Mouse (Mus musculus): Measurements from ENCODE around the gene Spock1. TPM values are rescaled to one million over a fixed set of nuclear protein-coding genes. Genes with fewer than 3 reads are reported as not detected.

Gene Spock1
- polyA plus RNA-seq, 1 experiment, result not detected

DNA sequence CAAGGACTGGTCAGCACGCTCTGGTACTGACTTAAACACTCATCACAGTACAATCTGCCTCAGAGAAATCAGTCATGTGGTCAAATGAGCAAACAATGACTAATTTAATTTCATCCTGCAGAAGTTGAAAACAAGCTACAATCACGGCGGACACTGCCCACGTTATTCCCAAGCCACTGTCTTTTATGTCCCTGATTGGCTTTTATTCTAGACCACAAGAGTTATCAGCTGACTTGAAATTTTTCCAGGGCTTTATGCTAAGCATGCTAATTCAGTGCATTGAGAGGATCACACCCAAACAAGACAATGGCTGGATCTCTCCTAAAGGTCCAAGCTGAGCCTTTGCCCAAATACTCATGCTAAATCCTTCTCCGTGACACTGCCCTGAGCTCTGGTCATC is 31.2 kb downstream of the Spock1 start:
- no peaks in the 10 kb centered on the region for H3K27me3 ChIP-seq (replicated peaks)
- peaks cover 29% of the 10 kb centered on the region for H3K9me3 ChIP-seq
- no peaks in the 10 kb centered on the region for H3K4me1 ChIP-seq
- TF ChIP-seq GATA1 (IDR thresholded peaks at IDR 0.05; ENCODE audit: borderline replicate concordance, low read length) (no peak), FLI1 (IDR thresholded peaks at IDR 0.05; ENCODE audit: low read length) (no peak)
- H3K36me3 ChIP-seq (replicated peaks; ENCODE audit: low read length), result no peaks in the 10 kb centered on the region
- no peak overlapping the region for H3K4me3 ChIP-seq (replicated peaks)

DNA sequence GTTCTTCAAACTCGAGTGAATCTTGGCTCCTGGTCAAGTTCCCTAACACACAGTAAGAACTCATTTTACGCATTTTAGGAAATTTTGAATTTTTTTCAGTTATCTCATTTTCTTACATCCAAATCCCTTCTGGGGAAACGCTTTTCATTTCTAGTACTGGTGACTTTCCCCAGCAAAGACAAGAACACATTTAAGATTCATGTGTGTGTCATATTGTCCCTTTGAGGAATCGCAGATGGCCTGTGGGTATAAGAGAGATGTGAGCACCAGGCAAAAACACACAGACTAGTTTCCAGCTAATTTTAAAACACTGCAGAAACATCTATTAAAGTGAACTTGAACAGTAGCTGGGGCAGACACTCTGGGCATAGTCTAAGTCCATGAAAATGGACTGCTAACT is 38.1 kb downstream of the Spock1 start:
- H3K4me3 ChIP-seq (replicated peaks), result no peak overlapping the region
- no peaks in the 10 kb centered on the region for H3K36me3 ChIP-seq (replicated peaks; ENCODE audit: low read length)
- TF ChIP-seq FLI1 (IDR thresholded peaks at IDR 0.05; ENCODE audit: low read length) (no peak), GATA1 (IDR thresholded peaks at IDR 0.05; ENCODE audit: borderline replicate concordance, low read length) (no peak)
- no peaks in the 10 kb centered on the region for H3K27me3 ChIP-seq (replicated peaks)
- peaks cover 56% of the 10 kb centered on the region for H3K9me3 ChIP-seq
- no peaks in the 10 kb centered on the region for H3K4me1 ChIP-seq

DNA sequence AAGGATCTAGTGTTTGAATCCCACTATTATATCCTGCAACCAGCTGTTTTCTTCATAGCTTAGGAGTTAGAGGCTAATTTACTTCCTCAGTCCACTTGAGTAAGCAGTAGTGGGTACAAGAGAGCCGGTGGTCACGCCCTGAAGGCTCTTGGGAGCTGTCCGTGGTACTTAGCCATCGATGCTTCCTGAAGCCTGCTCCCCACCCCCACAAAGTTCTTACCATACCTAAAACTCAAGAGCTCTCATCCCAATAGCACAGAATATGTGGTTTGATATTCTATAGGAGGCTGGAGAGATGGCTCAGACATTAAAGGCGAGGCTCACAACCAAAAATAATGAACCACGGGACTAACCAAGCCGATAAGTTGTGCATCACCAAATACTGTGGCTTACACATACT is 40.5 kb downstream of the Spock1 start:
- Histone ChIP-seq H3K9me3 (peaks cover 46% of the 10 kb centered on the region), H3K27me3 (replicated peaks) (no peaks in the 10 kb centered on the region), H3K36me3 (replicated peaks; ENCODE audit: low read length) (no peaks in the 10 kb centered on the region), H3K4me3 (replicated peaks) (no peak overlapping the region), H3K4me1 (no peaks in the 10 kb centered on the region)
- no peak for TF ChIP-seq GATA1 (IDR thresholded peaks at IDR 0.05; ENCODE audit: borderline replicate concordance, low read length)
- no peak for TF ChIP-seq FLI1 (IDR thresholded peaks at IDR 0.05; ENCODE audit: low read length)

DNA sequence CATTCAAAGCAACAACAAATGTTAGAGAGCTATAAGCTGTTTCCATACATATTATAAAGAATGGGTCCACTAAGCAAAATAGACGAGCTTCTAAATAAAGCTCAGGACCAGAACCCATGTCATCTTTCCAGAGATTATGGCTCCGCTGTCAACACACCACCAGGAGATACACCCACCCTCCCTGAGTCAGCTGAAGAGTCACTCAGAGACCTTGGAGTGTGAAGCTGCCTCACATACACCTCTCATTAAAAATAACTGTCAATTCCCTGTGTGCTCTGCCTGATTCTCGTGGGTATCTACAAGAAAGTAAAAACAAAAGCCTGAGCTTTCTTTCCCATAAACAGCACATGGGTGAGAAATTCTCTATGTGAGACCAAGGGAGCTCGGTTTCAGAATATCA is 43.1 kb downstream of the Spock1 start:
- TF ChIP-seq GATA1 (IDR thresholded peaks at IDR 0.05; ENCODE audit: borderline replicate concordance, low read length) (no peak), FLI1 (IDR thresholded peaks at IDR 0.05; ENCODE audit: low read length) (no peak)
- peaks cover 25% of the 10 kb centered on the region for H3K9me3 ChIP-seq

DNA sequence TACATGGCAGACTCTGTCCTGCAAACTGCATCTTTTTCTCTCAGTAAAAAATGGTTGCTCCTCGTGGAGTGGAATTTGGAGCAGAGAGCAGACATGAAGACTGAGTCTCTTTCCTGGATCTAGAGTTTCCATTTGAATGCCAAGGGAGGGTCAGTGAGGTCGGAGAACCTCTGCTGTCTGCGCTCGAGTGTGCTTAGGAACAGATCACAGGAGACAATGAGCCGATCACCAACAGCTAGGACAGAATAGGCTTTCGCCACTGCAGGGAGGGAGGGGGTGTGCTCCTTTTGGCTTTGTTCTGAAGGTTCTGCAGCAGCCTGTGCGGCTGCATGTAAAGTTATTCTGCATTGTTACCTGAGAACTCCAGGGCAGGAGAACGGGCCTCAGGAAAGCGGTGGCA is 49.6 kb downstream of the Spock1 start:
- no peak for TF ChIP-seq GATA1 (IDR thresholded peaks at IDR 0.05; ENCODE audit: borderline replicate concordance, low read length)
- no peak for TF ChIP-seq FLI1 (IDR thresholded peaks at IDR 0.05; ENCODE audit: low read length)
- H3K9me3 ChIP-seq, result peaks cover 12% of the 10 kb centered on the region
- H3K4me3 ChIP-seq (replicated peaks), result no peak overlapping the region
- no peaks in the 10 kb centered on the region for H3K36me3 ChIP-seq (replicated peaks; ENCODE audit: low read length)
- no peaks in the 10 kb centered on the region for H3K27me3 ChIP-seq (replicated peaks)
- H3K4me1 ChIP-seq, result no peaks in the 10 kb centered on the region

More for the DNA sequence above, 43.1 kb downstream of the Spock1 start:
- no peaks in the 10 kb centered on the region for H3K36me3 ChIP-seq (replicated peaks; ENCODE audit: low read length)
- H3K4me1 ChIP-seq, result no peaks in the 10 kb centered on the region
- no peaks in the 10 kb centered on the region for H3K27me3 ChIP-seq (replicated peaks)
- no peak overlapping the region for H3K4me3 ChIP-seq (replicated peaks)

DNA sequence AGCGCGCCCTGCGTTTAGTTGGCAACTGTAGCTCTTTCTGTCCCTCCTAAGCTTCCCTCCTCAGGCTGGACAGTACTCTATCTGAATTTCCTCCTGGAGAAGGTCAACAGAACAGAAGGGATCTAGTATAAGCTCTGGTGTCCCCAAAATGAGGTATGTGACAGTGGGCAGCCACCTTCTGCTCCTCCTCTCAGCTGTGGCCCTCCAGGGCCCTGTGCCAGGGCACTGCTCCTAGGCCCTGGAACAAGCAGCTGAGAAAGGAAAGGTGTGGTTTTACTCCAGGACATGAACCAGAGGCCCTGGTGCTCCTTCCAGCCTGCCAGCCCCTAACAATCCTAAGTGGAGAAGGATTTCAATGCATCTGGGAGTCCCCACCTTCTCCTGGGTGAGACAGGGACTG is 51.1 kb downstream of the Spock1 start:
- TF ChIP-seq FLI1 (IDR thresholded peaks at IDR 0.05; ENCODE audit: low read length), result no peak
- TF ChIP-seq GATA1 (IDR thresholded peaks at IDR 0.05; ENCODE audit: borderline replicate concordance, low read length), result no peak
- Histone ChIP-seq H3K27me3 (replicated peaks) (no peaks in the 10 kb centered on the region), H3K4me3 (replicated peaks) (no peak overlapping the region), H3K36me3 (replicated peaks; ENCODE audit: low read length) (no peaks in the 10 kb centered on the region), H3K4me1 (no peaks in the 10 kb centered on the region), H3K9me3 (peaks cover 13% of the 10 kb centered on the region)

DNA sequence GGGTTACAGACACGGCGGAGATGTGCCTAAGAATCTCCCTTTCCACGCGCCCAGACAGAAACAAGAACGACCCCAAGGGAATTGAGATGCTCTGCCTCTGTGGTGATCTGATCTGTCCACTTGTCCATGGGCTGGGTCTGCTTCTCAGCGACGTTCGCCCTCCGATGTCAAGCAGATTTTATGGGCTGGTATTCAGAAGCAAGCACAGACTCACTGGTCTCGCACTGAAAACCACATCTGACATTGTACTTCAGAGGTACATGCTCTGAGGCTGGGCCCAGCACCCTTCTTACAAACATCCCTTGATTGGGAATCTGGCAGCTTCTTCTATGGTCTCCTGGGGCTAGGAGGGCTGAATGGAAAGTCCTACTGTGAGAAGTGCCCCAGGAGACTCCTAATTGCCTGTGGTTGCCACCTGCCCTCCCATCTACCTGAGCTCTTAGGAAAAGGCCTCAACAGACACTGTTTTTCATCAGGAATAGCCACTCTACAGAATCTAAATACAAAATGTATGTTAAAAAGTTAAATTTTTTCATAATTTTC is 51.8 kb downstream of the Spock1 start:
- Histone ChIP-seq H3K36me3 (replicated peaks; ENCODE audit: low read length) (no peaks in the 10 kb centered on the region), H3K4me3 (replicated peaks) (no peak overlapping the region), H3K9me3 (peaks cover 13% of the 10 kb centered on the region), H3K4me1 (no peaks in the 10 kb centered on the region), H3K27me3 (replicated peaks) (no peaks in the 10 kb centered on the region)
- TF ChIP-seq GATA1 (IDR thresholded peaks at IDR 0.05; ENCODE audit: borderline replicate concordance, low read length) (no peak), FLI1 (IDR thresholded peaks at IDR 0.05; ENCODE audit: low read length) (no peak)

DNA sequence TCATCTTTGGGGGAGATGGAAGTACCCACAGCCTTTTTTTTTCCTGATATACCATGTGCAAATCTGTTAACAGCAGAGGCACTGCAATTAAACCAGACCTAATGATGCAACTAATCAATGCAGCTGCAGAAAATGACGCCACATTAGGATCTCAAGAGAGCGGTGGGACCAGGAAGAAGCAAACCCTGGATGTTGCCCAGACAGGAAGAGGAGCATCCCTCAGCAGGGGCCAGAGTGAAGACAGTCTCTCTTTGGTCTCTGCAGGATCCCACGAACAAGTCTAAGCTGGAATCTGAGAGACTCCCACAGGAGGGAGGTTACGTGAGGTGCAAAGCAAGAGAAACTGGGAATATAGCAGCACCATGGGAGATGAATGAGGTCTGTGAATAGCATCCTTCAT is 52.4 kb downstream of the Spock1 start:
- Histone ChIP-seq H3K4me1 (no peaks in the 10 kb centered on the region), H3K9me3 (peaks cover 13% of the 10 kb centered on the region), H3K36me3 (replicated peaks; ENCODE audit: low read length) (no peaks in the 10 kb centered on the region), H3K4me3 (replicated peaks) (no peak overlapping the region), H3K27me3 (replicated peaks) (no peaks in the 10 kb centered on the region)
- TF ChIP-seq GATA1 (IDR thresholded peaks at IDR 0.05; ENCODE audit: borderline replicate concordance, low read length), result no peak
- TF ChIP-seq FLI1 (IDR thresholded peaks at IDR 0.05; ENCODE audit: low read length), result no peak

DNA sequence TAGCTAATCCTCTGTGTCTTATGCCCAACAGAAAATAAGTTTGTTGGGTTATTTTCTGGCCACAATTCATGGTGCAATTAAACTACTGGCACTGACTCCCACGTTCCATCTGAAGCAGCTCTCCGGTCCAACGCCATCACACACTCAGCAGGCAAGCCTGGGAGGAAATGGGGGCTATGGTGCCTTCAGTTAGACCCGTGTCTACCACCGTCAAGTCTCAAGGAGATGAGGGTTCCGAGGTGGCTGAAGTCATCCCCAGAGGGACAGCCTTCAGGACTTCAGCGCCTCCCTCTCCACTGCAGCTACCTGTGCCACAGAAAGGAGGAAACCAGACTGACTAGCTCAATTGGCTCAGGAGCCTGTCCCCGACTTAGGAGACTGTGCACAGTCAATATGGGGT is 53.7 kb downstream of the Spock1 start:
- Histone ChIP-seq H3K4me1 (no peaks in the 10 kb centered on the region), H3K9me3 (peaks cover 19% of the 10 kb centered on the region), H3K36me3 (replicated peaks; ENCODE audit: low read length) (no peaks in the 10 kb centered on the region), H3K27me3 (replicated peaks) (no peaks in the 10 kb centered on the region), H3K4me3 (replicated peaks) (no peak overlapping the region)
- no peak for TF ChIP-seq FLI1 (IDR thresholded peaks at IDR 0.05; ENCODE audit: low read length)
- TF ChIP-seq GATA1 (IDR thresholded peaks at IDR 0.05; ENCODE audit: borderline replicate concordance, low read length), result no peak

DNA sequence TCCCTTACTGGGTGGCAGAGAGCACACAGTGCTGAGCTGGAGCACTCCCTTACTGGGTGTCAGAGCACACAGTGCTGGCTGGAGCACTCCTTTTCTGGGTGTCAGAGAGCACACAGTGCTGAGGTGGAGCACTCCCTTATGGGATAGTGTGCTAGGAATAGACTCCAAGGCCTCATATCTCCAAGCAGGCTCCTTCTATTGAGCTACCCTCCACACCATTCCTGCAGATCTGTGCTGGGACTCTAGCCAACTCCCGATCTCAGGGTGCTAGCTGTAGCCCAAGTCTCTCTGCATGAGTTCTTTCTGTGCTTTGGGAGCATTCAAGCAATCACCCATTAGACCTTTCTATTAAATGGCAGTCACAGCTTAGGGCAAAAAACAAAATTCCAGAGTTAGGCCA is 54.5 kb downstream of the Spock1 start:
- no peaks in the 10 kb centered on the region for H3K27me3 ChIP-seq (replicated peaks)
- no peaks in the 10 kb centered on the region for H3K4me1 ChIP-seq
- H3K9me3 ChIP-seq, result peaks cover 22% of the 10 kb centered on the region
- no peaks in the 10 kb centered on the region for H3K36me3 ChIP-seq (replicated peaks; ENCODE audit: low read length)
- no peak overlapping the region for H3K4me3 ChIP-seq (replicated peaks)
- TF ChIP-seq FLI1 (IDR thresholded peaks at IDR 0.05; ENCODE audit: low read length) (no peak), GATA1 (IDR thresholded peaks at IDR 0.05; ENCODE audit: borderline replicate concordance, low read length) (no peak)

DNA sequence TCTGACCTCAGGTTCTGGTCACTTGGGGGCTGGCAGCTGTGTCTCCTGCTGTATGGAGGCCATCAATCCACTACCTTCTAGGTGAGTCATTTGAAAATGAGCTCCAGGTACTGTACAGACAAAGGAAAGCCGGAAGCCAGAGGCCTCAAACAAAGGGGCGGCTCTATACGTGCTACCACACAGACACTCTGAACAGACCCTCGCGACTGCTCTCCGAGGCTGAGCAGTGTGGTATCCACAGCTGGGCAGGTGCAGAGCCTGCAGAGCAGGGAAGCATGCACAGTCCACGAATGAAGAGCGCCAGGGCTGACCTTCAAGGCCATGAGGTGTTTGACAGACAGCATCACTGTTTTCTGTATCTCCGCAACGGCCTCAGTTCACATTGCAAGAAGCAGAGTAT is 55.0 kb downstream of the Spock1 start:
- Histone ChIP-seq H3K27me3 (replicated peaks) (no peaks in the 10 kb centered on the region), H3K9me3 (peaks cover 22% of the 10 kb centered on the region), H3K36me3 (replicated peaks; ENCODE audit: low read length) (no peaks in the 10 kb centered on the region), H3K4me3 (replicated peaks) (peak overlapping the region; percentile 42), H3K4me1 (no peaks in the 10 kb centered on the region)
- TF ChIP-seq GATA1 (IDR thresholded peaks at IDR 0.05; ENCODE audit: borderline replicate concordance, low read length), result no peak
- no peak for TF ChIP-seq FLI1 (IDR thresholded peaks at IDR 0.05; ENCODE audit: low read length)

Data from megakaryocyte, embryonic 14.5 days (primary cell).